Mouse (Mus musculus) intestine, postnatal 0 days (tissue): Measurements from ENCODE around the gene Stk32b. TPM values are rescaled to one million over a fixed set of nuclear protein-coding genes. Genes with fewer than 3 reads are reported as not detected.

Source experiments
- ATAC-seq: fragments of 200-750 bp; cut with Nextera tagmentation; 2 replicates; pipeline ENCODE4 v1.8.0; 2017; ENCODE audit warnings: mild to moderate bottlenecking, moderate TSS enrichment, moderate library complexity
- H3K27ac ChIP-seq: fragments of 300-500 bp; sonication (generic); 2 replicates; pipeline ENCODE4 v1.5.1; 2014; ENCODE audit warnings: mild to moderate bottlenecking, low read depth, low read length, moderate library complexity
- H3K27me3 ChIP-seq: fragments of 300-500 bp; sonication (generic); replicated peaks from 2 replicates; pipeline ENCODE4 v1.6.1; 2014; ENCODE audit warnings: low read length, mixed read lengths; ENCODE audit not compliant: control insufficient read depth, insufficient read depth
- H3K36me3 ChIP-seq: fragments of 300-500 bp; sonication (generic); 2 replicates; pipeline ENCODE4 v1.6.1; 2014; ENCODE audit warnings: mild to moderate bottlenecking, moderate library complexity; ENCODE audit not compliant: control insufficient read depth, insufficient read depth
- H3K4me1 ChIP-seq: fragments of 300-500 bp; sonication (generic); replicated peaks from 2 replicates; pipeline ENCODE4 v1.6.1; 2014; ENCODE audit warnings: antibody characterized with exemption, low read length, mixed read lengths; ENCODE audit not compliant: control insufficient read depth, insufficient read depth
- H3K4me2 ChIP-seq: fragments of 300-500 bp; sonication (generic); replicated peaks from 2 replicates; pipeline ENCODE4 v1.6.1; 2014; ENCODE audit warnings: low read depth, mild to moderate bottlenecking, moderate library complexity
- H3K4me3 ChIP-seq: fragments of 300-500 bp; sonication (generic); 2 replicates; pipeline ENCODE4 v1.5.1; 2014; ENCODE audit warnings: low read depth, low read length
- H3K9ac ChIP-seq: fragments of 300-500 bp; sonication (generic); 2 replicates; pipeline ENCODE4 v1.6.1; 2014; ENCODE audit warnings: mild to moderate bottlenecking, low read depth, low read length
- H3K9me3 ChIP-seq: fragments of 300-500 bp; sonication (generic); 2 replicates; pipeline ENCODE4 v1.6.1; 2016; ENCODE audit warnings: mixed run types; ENCODE audit not compliant: control insufficient read depth
- CTCF ChIP-seq: sonication (generic); IDR thresholded peaks from 2 replicates; pipeline ENCODE4 v1.5.1; 2016; ENCODE audit warnings: low read depth, mild to moderate bottlenecking, control low read depth, antibody characterized with exemption, moderate library complexity
- WGBS: fragments of 180-500 bp; shearing (Covaris S2); extraction: QIAGEN DNeasy Blood & Tissue Kit; methylation state at CpG from one replicate; pipeline ENCODE4 v1.1.7; 2014; 5-methylcytosine and 5-hydroxymethylcytosine counted together
- polyA plus RNA-seq: library from polyadenylated mRNA; unstranded; fragments of >200 nt; fragmentation: Nextera tagmentation; extraction: Ambion mirVana; gene quantifications from 2 replicates; pipeline ENCODE4 v1.2.1, GENCODE M21; 2015

The Stk32b gene
- polyA plus RNA-seq, 1 experiment from 2014 or later = 0.50 TPM

GRCm38 (mm10) chr5:37557274-37557815 is 159.6 kb downstream of the Stk32b start:
- H3K36me3 ChIP-seq = no peaks in the 10 kb centered on the region
- H3K27ac ChIP-seq = no peak overlapping the region
- no peaks in the 10 kb centered on the region for H3K27me3 ChIP-seq
- WGBS = 66% methylated on average over 6 of the region's 6 CpGs
- no peak overlapping the region for H3K4me3 ChIP-seq
- H3K9ac ChIP-seq = no peak overlapping the region
- no peak for ATAC-seq
- TF ChIP-seq CTCF = no peak
- no peaks in the 10 kb centered on the region for H3K4me1 ChIP-seq
- no peak overlapping the region for H3K4me2 ChIP-seq
- no peaks in the 10 kb centered on the region for H3K9me3 ChIP-seq

- Histone ChIP-seq H3K4me3 (no peak overlapping the region), H3K4me2 (no peak overlapping the region), H3K4me1 (no peaks in the 10 kb centered on the region), H3K27me3 (no peaks in the 10 kb centered on the region), H3K27ac (no peak overlapping the region), H3K9ac (no peak overlapping the region), H3K36me3 (no peaks in the 10 kb centered on the region), H3K9me3 (no peaks in the 10 kb centered on the region)
- WGBS = 82% methylated on average over 4 of the region's 4 CpGs
- ATAC-seq = no peak
- TF ChIP-seq CTCF = no peak
Observed at GRCm38 (mm10) chr5:37554231-37554630, 162.7 kb downstream of the Stk32b start.

- TF ChIP-seq CTCF = no peak
- Histone ChIP-seq H3K4me3 (no peak overlapping the region), H3K4me1 (no peaks in the 10 kb centered on the region), H3K9ac (no peak overlapping the region), H3K36me3 (no peaks in the 10 kb centered on the region), H3K27ac (no peak overlapping the region), H3K27me3 (no peaks in the 10 kb centered on the region), H3K4me2 (no peak overlapping the region), H3K9me3 (no peaks in the 10 kb centered on the region)
- ATAC-seq = no peak
- WGBS = 81% methylated on average over 5 of the region's 5 CpGs
Observed at GRCm38 (mm10) chr5:37551649-37552048, 165.3 kb downstream of the Stk32b start.

- WGBS = 88% methylated on average over 4 of the region's 4 CpGs
- no peak for TF ChIP-seq CTCF
- no peak overlapping the region for H3K9ac ChIP-seq
- H3K4me1 ChIP-seq = no peaks in the 10 kb centered on the region
- H3K27me3 ChIP-seq = no peaks in the 10 kb centered on the region
- no peak overlapping the region for H3K4me2 ChIP-seq
- no peaks in the 10 kb centered on the region for H3K9me3 ChIP-seq
- H3K36me3 ChIP-seq = no peaks in the 10 kb centered on the region
- ATAC-seq = no peak
- H3K27ac ChIP-seq = no peak overlapping the region
- H3K4me3 ChIP-seq = no peak overlapping the region
Observed at GRCm38 (mm10) chr5:37535726-37536293, 181.2 kb downstream of the Stk32b start.

- 73% methylated on average over 5 of the region's 5 CpGs for WGBS
- Histone ChIP-seq H3K36me3 (no peaks in the 10 kb centered on the region), H3K27me3 (no peaks in the 10 kb centered on the region), H3K4me3 (no peak overlapping the region), H3K9ac (no peak overlapping the region), H3K27ac (no peak overlapping the region), H3K9me3 (no peaks in the 10 kb centered on the region), H3K4me1 (no peaks in the 10 kb centered on the region), H3K4me2 (no peak overlapping the region)
- ATAC-seq = no peak
- TF ChIP-seq CTCF = no peak
Observed at GRCm38 (mm10) chr5:37535227-37535626, 181.7 kb downstream of the Stk32b start.

GRCm38 (mm10) chr5:37525363-37525762 is 191.6 kb downstream of the Stk32b start:
- Histone ChIP-seq H3K4me3 (no peak overlapping the region), H3K27ac (no peak overlapping the region), H3K36me3 (no peaks in the 10 kb centered on the region), H3K9me3 (no peaks in the 10 kb centered on the region), H3K4me1 (no peaks in the 10 kb centered on the region), H3K4me2 (no peak overlapping the region), H3K27me3 (no peaks in the 10 kb centered on the region), H3K9ac (no peak overlapping the region)
- ATAC-seq = no peak
- TF ChIP-seq CTCF = no peak
- WGBS = 64% methylated on average over 5 of the region's 5 CpGs

- H3K36me3 ChIP-seq = no peaks in the 10 kb centered on the region
- no peak overlapping the region for H3K27ac ChIP-seq
- WGBS = 51% methylated on average over 3 of the region's 3 CpGs
- no peak overlapping the region for H3K4me3 ChIP-seq
- H3K4me1 ChIP-seq = no peaks in the 10 kb centered on the region
- H3K9me3 ChIP-seq = no peaks in the 10 kb centered on the region
- ATAC-seq = no peak
- H3K4me2 ChIP-seq = no peak overlapping the region
- TF ChIP-seq CTCF = no peak
- H3K9ac ChIP-seq = no peak overlapping the region
- H3K27me3 ChIP-seq = no peaks in the 10 kb centered on the region
Observed at GRCm38 (mm10) chr5:37520441-37520840, 196.5 kb downstream of the Stk32b start.
